Mouse (Mus musculus) forelimb bud, embryonic 11.5 days (tissue): ENCODE data around the gene Mgat2.

Experiments used
- DNase-seq: peaks from one replicate; pipeline ENCODE4 v3.0.0-alpha.2; 2012; ENCODE audit warnings: low read depth, low spot score

Gene Mgat2

GRCm38 (mm10) chr12:69211057-69211456 is 27.1 kb downstream of the Mgat2 start:
- DNase-seq = no peak

- no peak for DNase-seq
Observed at GRCm38 (mm10) chr12:69213186-69213777, 29.3 kb downstream of the Mgat2 start.

GRCm38 (mm10) chr12:69214393-69214792 is 30.4 kb downstream of the Mgat2 start:
- no peak for DNase-seq

DNA sequence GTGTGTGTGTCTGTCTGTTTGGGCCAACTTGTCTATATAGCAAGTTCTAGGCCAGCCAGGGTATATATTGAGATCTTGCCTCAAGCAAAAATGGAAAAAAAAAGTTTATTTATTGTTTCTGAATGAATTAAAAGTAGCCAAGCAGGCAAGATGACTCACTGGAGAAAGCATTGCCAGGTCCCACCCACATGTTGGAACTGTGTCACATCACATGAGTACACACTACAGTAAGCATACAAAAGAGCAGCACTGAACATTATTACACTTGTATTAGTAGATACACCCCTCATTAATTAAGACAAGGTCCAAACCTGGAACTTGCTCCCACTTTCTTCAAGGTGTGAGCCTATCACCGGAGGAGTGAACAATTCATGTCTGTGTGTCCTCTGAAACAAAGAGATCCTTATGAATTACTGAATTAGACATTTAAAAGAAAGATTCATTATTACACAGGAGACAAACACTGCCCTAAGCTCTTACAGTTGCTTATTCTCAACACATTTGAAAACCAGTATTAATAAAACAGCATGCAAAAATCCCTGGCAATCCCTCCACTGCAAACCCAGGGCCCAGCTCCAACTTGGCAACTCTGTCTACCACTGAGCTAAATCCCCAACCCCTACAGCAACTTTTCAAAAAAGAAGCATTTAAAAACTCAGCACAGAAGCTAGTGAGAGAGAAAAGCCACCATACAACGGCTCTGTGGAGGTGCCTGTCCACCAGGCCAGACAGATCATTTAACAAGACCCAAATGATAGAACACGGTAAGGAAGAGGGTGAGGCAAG is 31.2 kb downstream of the Mgat2 start:
- no peak for DNase-seq

DNA sequence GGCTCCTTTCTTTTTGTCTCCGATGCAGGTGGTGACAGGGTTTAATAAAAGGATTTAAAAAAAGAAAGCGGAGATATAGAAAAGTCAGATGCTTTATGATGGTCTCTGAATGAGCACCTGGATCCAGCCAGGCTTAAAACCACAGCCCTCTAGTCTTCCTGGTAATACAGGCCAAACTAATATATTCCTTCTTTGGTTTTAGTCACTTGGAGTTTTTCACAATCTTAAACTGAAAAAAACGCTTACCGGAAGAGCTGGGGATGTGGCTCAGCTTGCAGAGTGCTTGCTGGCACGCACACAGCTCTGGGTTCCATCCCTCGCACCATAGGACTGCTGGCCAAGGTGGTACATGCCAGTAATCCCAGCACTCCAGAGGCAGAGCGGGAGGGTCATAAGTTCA is 32.6 kb downstream of the Mgat2 start:
- no peak for DNase-seq

GRCm38 (mm10) chr12:69220613-69221277 is 36.8 kb downstream of the Mgat2 start:
- DNase-seq = no peak

DNA sequence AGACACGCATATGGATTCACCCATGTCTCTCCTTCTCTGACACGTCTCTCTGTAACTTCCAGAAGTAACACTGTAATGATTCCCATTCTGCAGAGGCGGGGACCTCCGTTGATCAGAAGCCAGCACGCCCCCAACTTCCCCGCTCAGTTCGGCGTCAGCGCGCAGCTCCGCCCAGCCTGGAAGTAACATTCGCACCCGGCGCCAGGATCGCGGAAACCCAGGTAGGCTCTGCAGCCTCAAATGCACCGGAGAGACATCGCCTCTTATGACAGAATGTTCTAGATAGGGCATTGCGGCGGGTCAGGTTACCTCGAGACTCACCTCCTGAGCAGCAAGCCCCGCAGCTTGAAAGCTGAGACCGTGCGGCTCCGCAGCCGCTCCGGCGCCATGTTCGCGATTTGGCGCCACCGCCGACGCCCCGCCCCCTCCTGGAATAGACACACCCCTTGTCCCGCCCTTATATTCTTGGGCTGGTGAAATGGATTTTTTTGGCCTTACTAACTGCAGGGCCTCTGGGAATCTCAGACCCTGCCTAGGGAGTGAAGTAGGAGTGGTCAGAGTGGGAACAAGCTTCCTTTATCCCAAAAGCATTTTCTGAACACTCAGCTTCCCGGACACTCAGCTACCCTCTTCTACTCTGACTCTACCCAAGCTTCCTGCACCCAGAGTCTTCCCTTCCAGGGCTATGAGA is 44.0 kb downstream of the Mgat2 start, which contains the start of gene Pole2:
Pole2 (minus strand) TSS at position 420 of the 691 bp plus-strand sequence.
- DNase-seq = peak; percentile 85

- DNase-seq = no peak
Observed at GRCm38 (mm10) chr12:69229251-69229650, 45.3 kb downstream of the Mgat2 start.

GRCm38 (mm10) chr12:69235782-69236181 is 51.8 kb downstream of the Mgat2 start:
- DNase-seq = no peak
